Mouse (Mus musculus) intestine, embryonic 16.5 days (tissue): ENCODE data around the gene Csk. TPM values are rescaled to one million over a fixed set of nuclear protein-coding genes. Genes with fewer than 3 reads are reported as not detected.

ENCODE experiments used
- ATAC-seq: fragments of 200-750 bp; cut with Nextera tagmentation; 2 replicates; pipeline ENCODE4 v1.8.0; 2017; ENCODE audit warnings: moderate TSS enrichment, moderate library complexity
- H3K27ac ChIP-seq: fragments of 300-500 bp; sonication (generic); 2 replicates; pipeline ENCODE4 v1.5.1; 2014; ENCODE audit warnings: mild to moderate bottlenecking, low read length
- H3K27me3 ChIP-seq: fragments of 300-500 bp; sonication (generic); replicated peaks from 2 replicates; pipeline ENCODE4 v1.6.1; 2014; ENCODE audit warnings: low read length, control low read depth, mixed read lengths; ENCODE audit not compliant: control insufficient read depth, insufficient read depth
- H3K36me3 ChIP-seq: fragments of 300-500 bp; sonication (generic); 2 replicates; pipeline ENCODE4 v1.6.1; 2014; ENCODE audit warnings: low read length, control low read depth; ENCODE audit not compliant: control insufficient read depth, insufficient read depth
- H3K4me1 ChIP-seq: fragments of 300-500 bp; sonication (generic); 2 replicates; pipeline ENCODE4 v1.6.1; 2014; ENCODE audit warnings: low read length, control low read depth, mixed read lengths; ENCODE audit not compliant: control insufficient read depth, insufficient read depth
- H3K4me2 ChIP-seq: fragments of 300-500 bp; sonication (generic); 2 replicates; pipeline ENCODE4 v1.6.1; 2014; ENCODE audit warnings: low read depth, low read length, control low read depth
- H3K4me3 ChIP-seq: fragments of 300-500 bp; sonication (generic); 2 replicates; pipeline ENCODE4 v1.5.1; 2014; ENCODE audit warnings: mild to moderate bottlenecking, low read length
- H3K9ac ChIP-seq: fragments of 300-500 bp; sonication (generic); 2 replicates; pipeline ENCODE4 v1.6.1; 2014; ENCODE audit warnings: low read depth, low read length
- H3K9me3 ChIP-seq: fragments of 300-500 bp; sonication (generic); 2 replicates; pipeline ENCODE4 v1.6.1; 2016; ENCODE audit warnings: low read length, control low read depth; ENCODE audit not compliant: control insufficient read depth
- WGBS: fragments of 180-500 bp; shearing (Covaris S2); extraction: QIAGEN DNeasy Blood & Tissue Kit; methylation state at CpG from one replicate; pipeline ENCODE4 v1.1.7; 2014; 5-methylcytosine and 5-hydroxymethylcytosine counted together
- polyA plus RNA-seq: library from polyadenylated mRNA; unstranded; fragments of >200 nt; fragmentation: Nextera tagmentation; extraction: Ambion mirVana; gene quantifications from 2 replicates; pipeline ENCODE4 v1.2.1, GENCODE M21; 2015

Csk gene
- polyA plus RNA-seq, 1 experiment from 2014 or later = 36.6 TPM

DNA sequence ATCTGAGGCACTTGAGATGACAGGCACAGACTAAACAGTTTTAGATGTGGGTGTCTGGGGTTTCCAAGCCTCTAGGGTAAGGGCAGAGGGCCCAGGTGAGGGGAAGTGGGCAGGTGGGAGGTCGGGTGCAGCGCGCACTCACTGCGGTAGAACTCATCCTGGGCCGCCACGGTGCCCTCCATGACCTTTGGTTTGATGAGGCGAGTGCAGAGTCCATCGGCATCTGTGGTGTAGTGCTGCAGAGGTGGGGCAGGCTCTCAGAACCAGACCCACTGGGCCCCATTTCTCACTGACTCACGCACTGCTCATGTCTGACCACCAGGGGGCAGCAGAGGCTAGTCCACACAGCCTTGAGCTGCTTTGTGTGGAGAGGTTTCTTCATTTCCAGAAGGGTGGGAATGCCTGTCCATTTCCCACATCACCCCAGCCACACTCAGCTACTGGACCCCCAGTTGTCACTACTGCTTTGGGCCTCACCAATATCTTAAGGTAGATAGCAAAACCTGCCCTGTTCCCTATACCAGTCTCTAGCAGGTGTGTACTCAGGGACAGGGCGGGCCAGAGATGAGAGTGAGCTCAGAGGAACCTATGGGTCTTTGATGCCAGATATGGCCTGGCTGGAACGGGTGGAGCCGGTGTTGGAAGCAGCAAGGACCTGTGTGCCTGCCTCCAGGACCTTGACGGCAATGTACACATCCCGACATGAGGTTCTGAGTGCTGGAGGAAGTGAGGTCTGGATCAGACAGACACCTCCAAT, 24.1 kb downstream of the Csk start:
- Histone ChIP-seq H3K36me3 (peaks cover 27% of the 10 kb centered on the region), H3K9me3 (no peaks in the 10 kb centered on the region), H3K27ac (no peak overlapping the region), H3K27me3 (no peaks in the 10 kb centered on the region), H3K4me1 (peaks cover 29% of the 10 kb centered on the region), H3K4me3 (no peak overlapping the region), H3K9ac (no peak overlapping the region), H3K4me2 (no peak overlapping the region)
- 59% methylated on average over 14 of the region's 14 CpGs for WGBS
- ATAC-seq = peak; percentile 52

DNA sequence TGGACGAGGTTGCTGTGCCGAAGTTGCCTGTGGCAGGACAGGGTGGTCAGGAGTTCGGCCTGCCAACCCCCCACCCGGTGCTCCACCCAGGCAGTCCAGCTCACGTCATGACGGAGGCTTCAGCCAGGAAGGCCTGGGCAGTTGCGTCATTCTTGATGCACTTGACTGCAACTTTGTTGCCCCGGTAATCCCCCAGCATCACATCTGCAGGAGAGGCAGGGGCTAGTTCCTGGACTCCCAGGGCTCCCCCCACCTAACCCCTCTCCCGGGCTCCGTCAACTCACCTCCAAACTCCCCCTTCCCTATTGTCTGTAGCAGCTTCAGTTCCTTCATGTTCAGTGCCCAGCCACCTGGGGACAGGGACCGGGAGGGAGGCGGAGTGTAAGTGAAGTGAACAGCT, 24.7 kb downstream of the Csk start:
- Histone ChIP-seq H3K27ac (no peak overlapping the region), H3K4me2 (no peak overlapping the region), H3K4me3 (no peak overlapping the region), H3K36me3 (peaks cover 27% of the 10 kb centered on the region), H3K9ac (no peak overlapping the region), H3K9me3 (no peaks in the 10 kb centered on the region), H3K27me3 (no peaks in the 10 kb centered on the region), H3K4me1 (peaks cover 23% of the 10 kb centered on the region)
- ATAC-seq = no peak
- WGBS = 95% methylated on average over 12 of the region's 12 CpGs

DNA sequence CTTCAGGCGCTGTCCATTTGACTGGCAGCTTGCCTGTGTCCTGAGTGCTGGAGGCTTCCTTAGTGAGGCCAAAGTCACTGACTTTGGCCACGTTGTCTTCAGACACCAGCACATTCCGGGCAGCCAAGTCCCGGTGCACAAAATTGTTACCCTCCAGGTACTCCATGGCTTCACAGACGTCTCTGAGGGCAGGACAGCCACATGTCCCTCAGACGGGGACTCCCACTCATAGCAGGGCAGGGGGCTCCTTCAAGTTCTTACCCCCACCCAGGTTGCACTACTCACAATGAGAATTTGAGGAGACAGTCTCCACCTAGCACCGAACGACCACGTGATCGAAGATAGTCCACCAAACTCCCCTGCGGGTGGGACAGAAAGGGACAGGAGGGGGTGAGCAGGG, 25.5 kb downstream of the Csk start:
- ATAC-seq = no peak
- H3K4me1 ChIP-seq = peaks cover 14% of the 10 kb centered on the region; the same call in 1 of the 2 replicates
- no peaks in the 10 kb centered on the region for H3K27me3 ChIP-seq
- H3K4me2 ChIP-seq = no peak overlapping the region
- 90% methylated on average over 11 of the region's 11 CpGs for WGBS
- H3K27ac ChIP-seq = no peak overlapping the region
- H3K9ac ChIP-seq = no peak overlapping the region
- no peak overlapping the region for H3K4me3 ChIP-seq
- H3K36me3 ChIP-seq = peaks cover 24% of the 10 kb centered on the region
- no peaks in the 10 kb centered on the region for H3K9me3 ChIP-seq

DNA sequence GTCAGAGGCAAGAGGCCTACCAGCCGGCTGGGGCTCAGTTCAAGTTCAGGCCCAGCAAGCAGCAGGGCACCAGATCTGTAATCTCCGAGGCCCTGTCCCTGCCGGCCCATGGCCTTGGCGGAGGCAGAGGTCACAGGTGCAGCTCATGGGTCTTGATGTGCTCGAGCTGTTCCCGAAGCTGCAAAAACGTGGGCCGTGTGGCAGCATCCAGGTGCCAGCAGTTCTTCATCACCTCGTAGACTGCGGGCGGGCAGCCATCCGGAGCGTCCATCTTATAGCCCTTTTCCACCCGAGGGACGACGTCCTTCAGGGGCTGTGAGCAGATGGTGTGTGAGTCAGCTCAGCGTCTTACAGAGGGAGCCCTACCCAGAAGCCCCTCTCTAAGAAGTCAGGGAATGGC, 26.2 kb downstream of the Csk start:
- ATAC-seq = no peak
- H3K9me3 ChIP-seq = no peaks in the 10 kb centered on the region
- no peak overlapping the region for H3K9ac ChIP-seq
- H3K4me1 ChIP-seq = peaks cover 14% of the 10 kb centered on the region; the same call in 1 of the 2 replicates
- H3K27me3 ChIP-seq = no peaks in the 10 kb centered on the region
- peaks cover 23% of the 10 kb centered on the region for H3K36me3 ChIP-seq
- H3K4me2 ChIP-seq = no peak overlapping the region
- no peak overlapping the region for H3K27ac ChIP-seq
- 92% methylated on average over 17 of the region's 17 CpGs for WGBS
- no peak overlapping the region for H3K4me3 ChIP-seq

DNA sequence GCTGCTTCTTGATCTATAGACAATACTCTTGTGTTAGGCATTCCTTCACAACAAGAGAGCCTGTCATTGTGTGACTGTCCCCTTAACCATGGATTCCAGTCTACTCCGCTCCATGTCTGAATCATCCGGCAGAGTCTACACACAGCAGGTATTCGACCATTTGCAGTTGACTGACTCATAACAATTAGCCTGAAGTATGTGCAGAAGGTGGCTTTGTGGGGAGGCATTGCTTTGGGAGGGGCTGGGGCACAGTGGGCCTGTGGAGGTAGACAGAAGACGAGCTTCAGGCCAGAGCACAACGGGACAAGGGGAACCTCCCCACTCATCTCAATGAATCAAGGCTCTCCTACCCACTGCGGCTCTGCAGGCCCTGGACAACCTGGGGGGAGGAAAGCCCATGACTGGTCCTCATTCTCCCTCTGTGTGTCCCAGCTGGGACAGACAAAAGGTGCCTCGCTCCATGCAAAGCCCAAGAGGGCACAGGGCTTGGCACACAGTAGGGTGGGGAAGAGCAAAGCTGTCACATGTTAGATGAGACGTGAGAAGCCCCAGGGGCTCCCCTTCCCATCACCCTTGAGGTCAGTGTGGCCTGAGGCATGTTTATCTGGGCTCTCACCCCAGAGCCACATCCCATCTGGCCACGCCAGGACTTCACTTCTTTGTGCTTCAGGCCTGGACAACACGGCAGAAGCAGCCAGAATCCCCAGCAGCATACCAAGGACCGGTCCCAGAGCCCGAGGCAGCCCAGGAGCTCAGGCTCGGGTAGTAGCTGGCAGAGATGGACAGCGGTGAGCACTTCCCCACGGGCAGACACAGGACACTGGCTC, 27.5 kb downstream of the Csk start:
- ATAC-seq = no peak
- peaks cover 23% of the 10 kb centered on the region for H3K36me3 ChIP-seq
- H3K27me3 ChIP-seq = no peaks in the 10 kb centered on the region
- 85% methylated on average over 15 of the region's 15 CpGs for whole genome bisulfite sequencing
- no peak overlapping the region for H3K9ac ChIP-seq
- no peaks in the 10 kb centered on the region for H3K9me3 ChIP-seq
- H3K4me3 ChIP-seq = no peak overlapping the region
- H3K4me1 ChIP-seq = peaks cover 3% of the 10 kb centered on the region; the same call in 1 of the 2 replicates
- no peak overlapping the region for H3K27ac ChIP-seq
- H3K4me2 ChIP-seq = no peak overlapping the region

DNA sequence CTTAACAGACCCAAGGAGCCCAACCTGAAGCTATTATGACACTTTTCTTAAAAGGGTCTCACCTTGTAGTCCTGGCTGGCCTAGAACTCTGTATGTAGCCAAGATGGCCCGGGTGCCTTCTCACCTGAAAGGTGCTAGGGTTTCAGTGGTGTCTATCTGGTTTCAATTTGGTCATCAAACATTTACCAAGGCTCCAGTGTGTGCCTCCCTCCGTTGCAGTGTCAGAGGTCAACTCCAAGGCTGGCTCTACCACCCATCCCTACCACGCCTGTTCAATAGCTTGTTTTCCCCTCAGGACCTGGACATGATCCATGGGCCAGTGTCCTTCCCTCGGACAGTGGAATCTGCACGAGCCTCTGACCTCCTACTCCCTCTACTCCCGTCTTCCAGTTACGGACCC, 29.1 kb downstream of the Csk start:
- no peaks in the 10 kb centered on the region for H3K27me3 ChIP-seq
- no peaks in the 10 kb centered on the region for H3K9me3 ChIP-seq
- no peak overlapping the region for H3K9ac ChIP-seq
- no peak overlapping the region for H3K27ac ChIP-seq
- WGBS = 76% methylated on average over 7 of the region's 7 CpGs
- H3K4me3 ChIP-seq = no peak overlapping the region
- no peak overlapping the region for H3K4me2 ChIP-seq
- H3K36me3 ChIP-seq = peaks cover 17% of the 10 kb centered on the region
- ATAC-seq = no peak
- H3K4me1 ChIP-seq = no peaks in the 10 kb centered on the region

DNA sequence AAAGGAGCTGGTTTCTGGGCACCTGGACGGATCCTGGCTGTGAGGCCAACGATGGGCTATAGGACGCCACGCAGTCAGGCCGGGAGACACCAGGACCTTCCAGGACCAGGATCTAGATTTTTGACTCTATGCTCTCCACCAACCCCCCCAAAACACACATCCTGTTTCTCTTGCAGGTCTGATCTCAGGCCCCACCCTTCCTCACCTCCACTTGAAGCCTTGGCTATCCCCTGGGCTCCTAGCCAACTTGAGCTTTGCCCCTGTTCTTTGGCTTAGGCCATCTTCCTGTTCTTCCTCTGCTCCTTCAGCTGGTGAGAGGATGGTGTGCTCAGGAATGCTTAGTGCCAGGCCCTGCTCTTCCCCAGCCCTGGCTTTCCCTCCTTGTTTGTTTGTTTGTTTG, 32.8 kb downstream of the Csk start, which contains the start of gene Lman1l:
Gene Lman1l, minus strand, starts transcription at position 101 of the 400 bp plus-strand sequence.
- Histone ChIP-seq H3K4me1 (no peaks in the 10 kb centered on the region), H3K27me3 (no peaks in the 10 kb centered on the region), H3K9ac (no peak within 1 kb of the TSS), H3K9me3 (no peaks in the 10 kb centered on the region), H3K4me2 (no peak within 1 kb of the TSS), H3K36me3 (no peaks in the 10 kb centered on the region), H3K4me3 (no peak within 1 kb of the TSS), H3K27ac (no peak within 1 kb of the TSS)
- WGBS = 81% methylated on average over 5 of the region's 5 CpGs
- ATAC-seq = no peak

DNA sequence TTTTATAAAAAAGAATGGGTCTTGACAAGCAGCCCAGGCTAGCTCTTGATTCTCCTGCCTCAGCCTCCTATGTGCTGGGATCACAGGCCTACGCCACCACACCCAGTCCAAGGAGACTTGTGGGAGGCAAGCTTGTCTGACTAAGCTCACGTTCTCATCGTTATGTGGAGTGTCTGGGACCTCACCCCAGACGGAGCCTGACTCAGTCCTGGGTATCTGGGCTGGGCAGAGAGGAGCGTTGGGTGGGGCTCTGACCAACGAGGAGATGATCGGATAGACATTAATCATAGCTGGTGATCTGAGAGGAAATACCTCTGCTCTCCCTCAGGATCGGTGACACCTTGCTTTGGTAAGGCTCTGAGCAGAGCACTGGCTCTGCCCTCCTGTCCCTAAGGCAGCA, 34.6 kb downstream of the Csk start:
- Histone ChIP-seq H3K4me3 (no peak overlapping the region), H3K4me1 (no peaks in the 10 kb centered on the region), H3K4me2 (no peak overlapping the region), H3K27ac (no peak overlapping the region), H3K36me3 (no peaks in the 10 kb centered on the region), H3K9me3 (no peaks in the 10 kb centered on the region), H3K9ac (no peak overlapping the region), H3K27me3 (no peaks in the 10 kb centered on the region)
- ATAC-seq = no peak; the same call in 1 of the 2 replicates
- WGBS = 55% methylated on average over 8 of the region's 8 CpGs

DNA sequence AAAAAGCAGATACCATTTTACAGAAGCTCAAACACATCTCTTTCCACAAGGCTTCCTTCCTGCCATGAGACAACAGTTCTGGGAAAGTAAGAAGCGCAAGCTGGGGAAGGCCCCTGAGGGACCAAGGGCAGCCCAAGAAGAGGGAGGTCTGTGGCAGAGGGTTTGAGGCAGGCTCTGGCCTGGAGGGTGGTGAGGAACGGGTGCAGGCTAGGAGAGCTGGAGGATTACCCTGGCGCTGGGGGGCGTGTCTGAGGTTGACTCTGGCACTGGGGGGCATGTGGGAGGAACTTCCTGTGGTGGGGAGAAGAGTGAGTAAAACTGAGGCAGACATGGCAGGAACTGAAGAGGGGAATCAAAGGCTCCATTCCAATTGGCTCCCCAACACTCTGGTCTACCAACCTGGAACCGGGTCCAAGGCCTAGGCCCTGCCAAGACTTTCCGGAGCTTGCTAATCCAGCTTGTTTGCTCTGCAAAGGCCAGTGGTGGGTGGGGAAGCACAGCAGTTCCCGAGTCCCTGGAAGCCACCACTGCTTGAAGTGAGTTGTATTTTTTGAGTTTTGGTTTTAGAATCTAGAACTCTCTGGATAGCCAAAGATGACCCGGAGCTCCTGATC, 35.8 kb downstream of the Csk start:
- WGBS = 65% methylated on average over 8 of the region's 8 CpGs
- Histone ChIP-seq H3K4me2 (no peak overlapping the region), H3K9ac (no peak overlapping the region), H3K27ac (no peak overlapping the region), H3K4me3 (no peak overlapping the region), H3K36me3 (no peaks in the 10 kb centered on the region), H3K27me3 (no peaks in the 10 kb centered on the region), H3K4me1 (no peaks in the 10 kb centered on the region), H3K9me3 (no peaks in the 10 kb centered on the region)
- ATAC-seq = no peak
